Mouse (Mus musculus) mesoderm, embryonic 11.5 days (tissue): Measurements from ENCODE around the gene Cd320.
A peak's percentile ranks its signal among the peaks of the same experiment; 100 is the strongest.
"Not testable (repeated sequence)": the region's sequence is repeated elsewhere in the genome, so short reads cannot be mapped to it uniquely, and the experiment has no call there.

Experiments
- DNase-seq: peaks from one replicate; pipeline ENCODE4 v3.0.0-alpha.2; 2012; ENCODE audit warnings: low read depth, low spot score

Cd320 gene

GRCm38 (mm10) chr17:33824997-33825330 lies 17.9 kb upstream of the Cd320 start:
- DNase-seq: not testable (repeated sequence)

- no peak for DNase-seq
Observed at GRCm38 (mm10) chr17:33825462-33825861, 17.4 kb upstream of the Cd320 start.

GRCm38 (mm10) chr17:33826850-33827249 lies 16.0 kb upstream of the Cd320 start:
- peak; percentile 84 for DNase-seq

- no peak for DNase-seq
Observed at GRCm38 (mm10) chr17:33828892-33829291, 14.0 kb upstream of the Cd320 start.

GRCm38 (mm10) chr17:33829561-33829960 lies 13.3 kb upstream of the Cd320 start:
- no peak for DNase-seq

- DNase-seq: no peak
Observed at GRCm38 (mm10) chr17:33844196-33844595, 1.3 kb downstream of the Cd320 start.

- no peak for DNase-seq
Observed at GRCm38 (mm10) chr17:33848139-33848538, 5.2 kb downstream of the Cd320 start.

- DNase-seq: no peak
Observed at GRCm38 (mm10) chr17:33851331-33851730, 8.4 kb downstream of the Cd320 start.

GRCm38 (mm10) chr17:33857816-33858215 lies 14.9 kb downstream of the Cd320 start:
- DNase-seq: no peak

- DNase-seq: peak; percentile 53
Observed at GRCm38 (mm10) chr17:33865330-33866030, 22.6 kb downstream of the Cd320 start.

- not testable (repeated sequence) for DNase-seq
Observed at GRCm38 (mm10) chr17:33873537-33873936, 30.6 kb downstream of the Cd320 start, which contains the start of gene Gm7029. Gm7029 (plus strand) TSS chr17:33873837.

- DNase-seq: no peak
Observed at GRCm38 (mm10) chr17:33874411-33874810, 31.5 kb downstream of the Cd320 start.

GRCm38 (mm10) chr17:33875797-33876196 lies 32.9 kb downstream of the Cd320 start:
- not testable (repeated sequence) for DNase-seq

- DNase-seq: not testable (repeated sequence)
Observed at GRCm38 (mm10) chr17:33884320-33884719, 41.4 kb downstream of the Cd320 start.

- not testable (repeated sequence) for DNase-seq
Observed at GRCm38 (mm10) chr17:33887802-33888201, 44.9 kb downstream of the Cd320 start.

- not testable (repeated sequence) for DNase-seq
Observed at GRCm38 (mm10) chr17:33888230-33888629, 45.3 kb downstream of the Cd320 start.

GRCm38 (mm10) chr17:33889941-33890532 lies 47.1 kb downstream of the Cd320 start:
- DNase-seq: not testable (repeated sequence)

- peak; percentile 100 for DNase-seq
Observed at GRCm38 (mm10) chr17:33890533-33891059, 47.7 kb downstream of the Cd320 start, which contains the start of gene Kifc1. Kifc1 (minus strand) TSS chr17:33890661.

GRCm38 (mm10) chr17:33891357-33891756 lies 48.5 kb downstream of the Cd320 start:
- DNase-seq: no peak

GRCm38 (mm10) chr17:33891892-33892291 lies 49.0 kb downstream of the Cd320 start:
- not testable (repeated sequence) for DNase-seq

- no peak for DNase-seq
Observed at GRCm38 (mm10) chr17:33892429-33892828, 49.5 kb downstream of the Cd320 start.

GRCm38 (mm10) chr17:33893011-33893410 lies 50.1 kb downstream of the Cd320 start:
- not testable (repeated sequence) for DNase-seq
